Mouse (Mus musculus) CH12.LX (cell line): ENCODE measurements around the gene Cep57l1. TPM values are rescaled to one million over a fixed set of nuclear protein-coding genes. Genes with fewer than 3 reads are reported as not detected.

ENCODE experiments used
- DNase-seq: peaks from one replicate; pipeline ENCODE4 v3.0.0-alpha.2; 2013; ENCODE audit errors: extremely low read depth
- H3K27ac ChIP-seq: 2 replicates; pipeline ENCODE4 v1.5.1; 2012; ENCODE audit warnings: low read depth, mild to moderate bottlenecking, control low read depth, moderate library complexity; ENCODE audit not compliant: insufficient read depth
- H3K27me3 ChIP-seq: replicated peaks from 2 replicates; pipeline ENCODE3; 2012; ENCODE audit warnings: inconsistent platforms
- H3K36me3 ChIP-seq, 2 experiments: replicated peaks in 1 of 2; 2 replicates each; pipeline versions ENCODE3 to v1.6.1; 2012; ENCODE audit warnings: inconsistent platforms in 1 of 2, low read length in 1 of 2, mild to moderate bottlenecking in 1 of 2, mixed read lengths in 1 of 2, moderate library complexity in 1 of 2; ENCODE audit not compliant: control insufficient read depth in 1 of 2, insufficient read depth in 1 of 2
- H3K4me1 ChIP-seq, 2 experiments: 2 replicates each; pipeline ENCODE4 v1.6.1; 2012; ENCODE audit warnings: inconsistent platforms in 1 of 2, moderate library complexity in 1 of 2; ENCODE audit not compliant: insufficient read depth in 2 of 2, control insufficient read depth in 1 of 2
- H3K4me2 ChIP-seq: 2 replicates; pipeline ENCODE4 v1.6.1; 2012; ENCODE audit warnings: low read depth, mild to moderate bottlenecking, control low read depth; ENCODE audit not compliant: poor library complexity, insufficient read depth, severe bottlenecking
- H3K4me3 ChIP-seq, 3 experiments: fragments of 150-350 bp in 1 of 3; sonication (generic) in 1 of 3; replicated peaks in 1 of 3; 2 replicates each; pipeline versions ENCODE3 to v1.5.1; 2011 to 2012; ENCODE audit warnings: low read depth in 2 of 3, low read length in 2 of 3, mild to moderate bottlenecking in 2 of 3, moderate library complexity in 2 of 3, control low read depth in 1 of 3, improper control_type of control experiment in 1 of 3, inconsistent platforms in 1 of 3, mixed read lengths in 1 of 3; ENCODE audit not compliant: poor library complexity in 1 of 3
- H3K79me2 ChIP-seq: replicated peaks from 2 replicates; pipeline ENCODE4 v1.6.1; 2012; ENCODE audit warnings: mild to moderate bottlenecking, moderate library complexity; ENCODE audit not compliant: control insufficient read depth, poor library complexity, insufficient read depth, severe bottlenecking; ENCODE audit errors: extremely low read depth
- H3K9ac ChIP-seq: 2 replicates; pipeline ENCODE4 v1.6.1; 2012; ENCODE audit warnings: low read depth, mild to moderate bottlenecking, control low read depth, moderate library complexity; ENCODE audit not compliant: insufficient read depth
- H3K9me3 ChIP-seq: replicated peaks from 2 replicates; pipeline ENCODE3; 2012; ENCODE audit warnings: low read length, inconsistent platforms, mixed read lengths
- CHD1 ChIP-seq: IDR thresholded peaks from 2 replicates; pipeline ENCODE4 v1.6.1; 2012; ENCODE audit warnings: low read depth, low read length, improper control_type of control experiment, inconsistent platforms
- CTCF ChIP-seq, 2 experiments: IDR thresholded peaks in 1 of 2; conservative IDR thresholded peaks in 1 of 2; 2 replicates each; pipeline ENCODE4 v1.5.1; 2011 to 2012; ENCODE audit warnings: low read depth in 2 of 2, low read length in 2 of 2, improper control_type of control experiment in 1 of 2, inconsistent platforms in 1 of 2, mild to moderate bottlenecking in 1 of 2, moderate library complexity in 1 of 2
- ETS1 ChIP-seq: conservative IDR thresholded peaks from 2 replicates; pipeline ENCODE4 v1.6.1; 2012; ENCODE audit warnings: low read depth, mild to moderate bottlenecking, inconsistent platforms, low read length, improper control_type of control experiment, moderate library complexity
- IRF4 ChIP-seq: IDR thresholded peaks from 2 replicates; pipeline ENCODE4 v1.6.1; 2014; ENCODE audit warnings: low read depth, mild to moderate bottlenecking, inconsistent platforms, low read length, improper control_type of control experiment
- JUND ChIP-seq: conservative IDR thresholded peaks from 2 replicates; pipeline ENCODE4 v1.6.1; 2011; ENCODE audit warnings: low read depth, low read length, improper control_type of control experiment
- MAX ChIP-seq: IDR thresholded peaks from 2 replicates; pipeline ENCODE4 v1.6.1; 2011; ENCODE audit warnings: low read length, improper control_type of control experiment
- MEF2A ChIP-seq: IDR thresholded peaks from 2 replicates; pipeline ENCODE4 v1.6.1; 2014; ENCODE audit warnings: low read depth, mild to moderate bottlenecking, inconsistent platforms, low read length, improper control_type of control experiment, borderline replicate concordance
- MXI1 ChIP-seq: IDR thresholded peaks from 2 replicates; pipeline ENCODE4 v1.6.1; 2011; ENCODE audit warnings: mild to moderate bottlenecking, low read depth, low read length, improper control_type of control experiment
- NRF1 ChIP-seq: IDR thresholded peaks from 2 replicates; pipeline ENCODE4 v1.6.1; 2014; ENCODE audit warnings: low read depth, mild to moderate bottlenecking, inconsistent platforms, low read length, improper control_type of control experiment, moderate library complexity
- PAX5 ChIP-seq: IDR thresholded peaks from 2 replicates; pipeline ENCODE4 v1.6.1; 2012; ENCODE audit warnings: low read length, inconsistent platforms, mixed read lengths
- POLR2A ChIP-seq: IDR thresholded peaks from 2 replicates; pipeline ENCODE4 v1.6.1; 2011; ENCODE audit warnings: low read depth, mild to moderate bottlenecking, improper control_type of control experiment, low read length
- POLR2AphosphoS2 ChIP-seq: IDR thresholded peaks from 2 replicates; pipeline ENCODE4 v1.6.1; 2011; ENCODE audit warnings: low read depth, low read length, improper control_type of control experiment
- RAD21 ChIP-seq: IDR thresholded peaks from 2 replicates; pipeline ENCODE4 v1.6.1; 2011; ENCODE audit warnings: low read depth, mild to moderate bottlenecking, low read length, improper control_type of control experiment, moderate library complexity
- RCOR1 ChIP-seq: conservative IDR thresholded peaks from 2 replicates; pipeline ENCODE4 v1.6.1; 2012; ENCODE audit warnings: low read depth, mild to moderate bottlenecking, inconsistent platforms, low read length, improper control_type of control experiment
- SMC3 ChIP-seq: IDR thresholded peaks from 2 replicates; pipeline ENCODE4 v1.6.1; 2011; ENCODE audit warnings: low read depth, low read length, improper control_type of control experiment
- TBP ChIP-seq: conservative IDR thresholded peaks from 2 replicates; pipeline ENCODE4 v1.6.1; 2011; ENCODE audit warnings: low read depth, low read length, improper control_type of control experiment
- UBTF ChIP-seq: IDR thresholded peaks from 2 replicates; pipeline ENCODE4 v1.6.1; 2012; ENCODE audit warnings: low read depth, mild to moderate bottlenecking, inconsistent platforms, low read length, improper control_type of control experiment, moderate library complexity
- ZC3H11A ChIP-seq: IDR thresholded peaks from 2 replicates; pipeline ENCODE4 v1.6.1; 2012; ENCODE audit warnings: low read depth, mild to moderate bottlenecking, inconsistent platforms, low read length, improper control_type of control experiment
- ZKSCAN1 ChIP-seq: IDR thresholded peaks from 2 replicates; pipeline ENCODE4 v1.6.1; 2012; ENCODE audit warnings: low read depth, inconsistent platforms, low read length, improper control_type of control experiment, borderline replicate concordance
- dilution Hi-C: fragments of 300-500 bp; cut with MboI; formaldehyde crosslinking; loops from 2 replicates; pipeline ENCODE4 v1.14.3; 2020; ENCODE audit warnings: low sequenced_read_pairs; ENCODE audit not compliant: extremely low pct_unique_long_range_greater_than_20kb, extremely low pct_ligation_motif_present
- in situ Hi-C: fragments of 300-500 bp; cut with MboI; formaldehyde crosslinking; loops from 3 replicates; pipeline ENCODE4 v1.14.3; 2019; ENCODE audit warnings: low sequenced_read_pairs, low pct_ligation_motif_present, low pct_unique_long_range_greater_than_20kb, mixed read lengths
- polyA plus RNA-seq: library from polyadenylated mRNA; unstranded; fragments of >175 nt; gene quantifications from 2 replicates; pipeline ENCODE4 v1.2.1, GENCODE M21; 2012; ENCODE audit warnings: low read depth; ENCODE audit not compliant: insufficient read length
- total RNA-seq, 2 experiments: library from RNA; depleted of rRNA; stranded (reverse); fragments of 300-350 nt in 1 of 2; fragments of >200 nt in 1 of 2; gene quantifications; 2 replicates each; pipeline ENCODE4 v1.2.3; 2012 to 2014

Cep57l1 gene
- total and polyA plus RNA-seq, 3 experiments = 14.1 to 28.1 (median 19.4) TPM

GRCm38 (mm10) chr10:41744006-41744405 is 65.7 kb downstream of the Cep57l1 start:
- Histone ChIP-seq H3K9me3 (no peaks in the 10 kb centered on the region), H3K4me2 (no peak overlapping the region), H3K79me2 (no peaks in the 10 kb centered on the region), H3K9ac (no peak overlapping the region), H3K27ac (no peak overlapping the region), H3K4me3 (no peak overlapping the region), H3K36me3 (peaks cover 13 to 48% of the 10 kb centered on the region in 2 experiments), H3K27me3 (no peaks in the 10 kb centered on the region), H3K4me1 (peaks cover 0 to 5% of the 10 kb centered on the region in 2 experiments; a peak in 2 of 4 replicates)
- in situ Hi-C loops = no loop called here
- no peak for DNase-seq
- TF ChIP-seq POLR2AphosphoS2 = no peak
- dilution Hi-C loops = no loop called here

DNA sequence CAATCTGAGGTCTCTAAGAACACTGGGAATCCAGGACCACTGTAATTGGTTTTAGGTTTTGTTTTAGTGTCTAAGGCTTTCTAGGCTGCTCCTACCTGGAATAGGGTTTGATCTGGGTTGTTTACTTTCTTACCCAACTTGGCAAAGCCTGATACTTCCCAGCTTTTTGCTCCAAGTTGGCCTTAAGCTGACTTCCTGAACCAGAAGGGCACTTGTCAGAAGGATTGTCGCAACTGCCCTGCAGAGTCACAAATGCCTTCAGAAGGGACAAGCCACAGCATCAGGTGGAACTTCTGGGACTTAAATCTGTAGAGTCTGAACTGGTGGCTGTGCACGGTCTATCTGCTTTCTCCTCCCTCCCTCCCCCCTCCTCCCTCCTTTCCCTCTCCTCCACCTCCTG is 69.5 kb downstream of the Cep57l1 start:
- Histone ChIP-seq H3K36me3 (peaks cover 27 to 77% of the 10 kb centered on the region in 2 experiments), H3K4me1 (no peaks in the 10 kb centered on the region), H3K79me2 (no peaks in the 10 kb centered on the region), H3K9ac (no peak overlapping the region), H3K4me3 (no peak overlapping the region), H3K27ac (no peak overlapping the region), H3K4me2 (no peak overlapping the region), H3K27me3 (no peaks in the 10 kb centered on the region), H3K9me3 (no peaks in the 10 kb centered on the region)
- dilution Hi-C loops (no loop called here), in situ Hi-C loops (no loop called here)
- TF ChIP-seq RCOR1 (no peak), RAD21 (no peak), ETS1 (no peak), MXI1 (no peak)
- no peak for DNase-seq

DNA sequence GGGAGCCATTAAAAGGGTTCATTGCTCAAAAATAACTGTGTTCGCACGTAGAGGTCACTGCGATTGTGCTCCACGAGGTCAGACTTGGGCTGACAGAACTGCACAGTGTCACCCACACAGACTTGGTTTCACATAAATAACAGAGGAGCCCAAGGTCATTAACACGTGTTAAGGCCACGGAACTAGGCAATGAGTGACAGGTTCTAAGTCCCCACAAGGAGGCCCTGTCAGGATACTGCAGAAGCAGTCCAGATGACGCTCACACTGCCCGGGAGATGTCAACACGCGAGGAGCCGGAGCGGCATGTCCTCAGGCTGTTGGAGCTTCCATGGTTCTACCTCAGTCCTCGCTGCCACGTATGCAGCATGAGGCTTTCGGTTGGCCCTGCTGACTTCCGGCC is 72.4 kb downstream of the Cep57l1 start:
- in situ Hi-C loops (no loop called here), dilution Hi-C loops (no loop called here)
- Histone ChIP-seq H3K27me3 (no peaks in the 10 kb centered on the region), H3K9me3 (no peaks in the 10 kb centered on the region)
- no peak for TF ChIP-seq SMC3
- no peak for TF ChIP-seq MAX
- TF ChIP-seq POLR2A = no peak
- TF ChIP-seq, all 38 proteins: peak for 0
- Histone ChIP-seq H3K4me1 (no peaks in the 10 kb centered on the region), H3K9ac (no peak overlapping the region), H3K79me2 (no peaks in the 10 kb centered on the region), H3K27ac (no peak overlapping the region), H3K36me3 (peaks cover 30 to 74% of the 10 kb centered on the region in 2 experiments), H3K4me2 (no peak overlapping the region), H3K4me3 (no peak overlapping the region)
- DNase-seq = no peak

DNA sequence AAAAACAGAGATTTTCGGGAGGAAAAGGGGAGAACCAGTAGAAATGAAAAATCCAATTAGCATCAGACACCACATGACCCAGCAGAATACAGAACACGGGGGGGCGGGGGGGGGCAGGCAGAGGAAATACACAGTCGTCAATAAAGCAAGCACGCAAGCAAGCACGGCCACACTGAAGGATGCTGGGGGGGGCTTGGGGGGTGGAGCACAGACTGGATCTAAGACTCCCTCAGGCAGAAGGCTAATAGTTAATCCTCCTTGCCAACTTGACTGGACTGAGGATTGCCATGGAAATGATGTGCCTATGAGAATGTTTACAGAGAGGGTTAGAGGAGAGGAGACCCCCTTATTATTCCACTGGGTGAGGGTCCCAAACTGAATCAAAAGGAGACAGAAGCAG is 74.3 kb downstream of the Cep57l1 start:
- no peaks in the 10 kb centered on the region for H3K9me3 ChIP-seq
- H3K36me3 ChIP-seq = peaks cover 28 to 76% of the 10 kb centered on the region in 2 experiments
- no peaks in the 10 kb centered on the region for H3K27me3 ChIP-seq
- no peaks in the 10 kb centered on the region for H3K79me2 ChIP-seq
- no peak overlapping the region for H3K9ac ChIP-seq
- in situ Hi-C loops = no loop called here
- no peak for DNase-seq
- no peak overlapping the region for H3K4me3 ChIP-seq
- no peak overlapping the region for H3K4me2 ChIP-seq
- dilution Hi-C loops = no loop called here
- H3K4me1 ChIP-seq = no peaks in the 10 kb centered on the region
- no peak overlapping the region for H3K27ac ChIP-seq
- TF ChIP-seq MEF2A = no peak
- TF ChIP-seq CTCF (conservative IDR thresholded peaks at IDR 0.05 in 1 of 2, IDR thresholded peaks at IDR 0.05 in 1 of 2; ENCODE audit: low read depth in 2 of 2, low read length in 2 of 2) = no peak
- TF ChIP-seq RCOR1 = no peak
- no peak for TF ChIP-seq IRF4
- TF ChIP-seq JUND = no peak
- TF ChIP-seq PAX5 = no peak
- no peak for TF ChIP-seq ZC3H11A
- TF ChIP-seq TBP = no peak
- TF ChIP-seq NRF1 = no peak
- no peak for TF ChIP-seq CHD1
- TF ChIP-seq ZKSCAN1 = no peak
- no peak for TF ChIP-seq UBTF
